9 mouse cellular contexts compared by ENCODE assay signal in genomic region chr2:134786856-134787250, GRCm38 (mm10). TPM values are rescaled to one million over a fixed set of nuclear protein-coding genes. Genes with fewer than 3 reads are reported as not detected.
DNase-seq lines count a peak whose midpoint lies in the region; ATAC-seq and TF ChIP-seq lines count a peak whose summit lies in the region.
"Had no signal": no experiment of that assay in that cellular context is flagged by ENCODE, and none has a peak within 500 bp of the region (broad histone marks: within the 10 kb centered on the region; RNA-seq: fewer than 3 reads in every experiment).

No protein-coding gene starts in this region.

- intact Hi-C loops in heart, adult 2 months (cut with DNase I), result loop anchor here (1.0 to 5.0 kb wide), 7 partner anchors 65 to 537 kb away; no protein-coding TSS in a partner anchor

- H3K27me3 ChIP-seq in heart, adult 2 months (ENCODE audit: control insufficient read depth, insufficient read depth, low read length), result no peaks in the 10 kb centered on the region
- H3K27me3 ChIP-seq in C2C12 (ENCODE audit: control insufficient read depth, insufficient read depth, insufficient read length), result no peaks in the 10 kb centered on the region
- peaks cover 7% of the 10 kb centered on the region; the same call in 1 of the 2 replicates for H3K27me3 ChIP-seq in embryonic facial prominence, embryonic 13.5 days
- peaks cover 11% of the 10 kb centered on the region; the same call in 1 of the 2 replicates for H3K27me3 ChIP-seq in limb, embryonic 12.5 days
- H3K27me3 ChIP-seq in small intestine, adult 2 months (ENCODE audit: control insufficient read depth, insufficient read depth, low read length), result no peaks in the 10 kb centered on the region

- peak overlapping the region; percentile 76 for H3ac ChIP-seq in C2C12 (ENCODE audit: control insufficient read depth, insufficient read length, low read depth)

- H3K9ac ChIP-seq in heart, adult 2 months (ENCODE audit: low read depth, low read length), result peak overlapping the region; percentile 75
- peak overlapping the region; percentile 88 for H3K9ac ChIP-seq in embryonic facial prominence, embryonic 13.5 days
- peak overlapping the region; percentile 75 for H3K9ac ChIP-seq in limb, embryonic 12.5 days (replicated peaks)

- no peak for TF ChIP-seq EP300 in heart, adult 2 months (IDR thresholded peaks at IDR 0.05; ENCODE audit: insufficient read depth, low read depth, low read length)

- peak; percentile 11 to 26 for DNase-seq in heart, adult 2 months
- DNase-seq in heart, adult 11 months, result no peak
- DNase-seq in urinary bladder, postnatal 25 days (ENCODE audit: low spot score), result no peak
- no peak for DNase-seq in thymus, postnatal 4 days

- H3K27ac ChIP-seq in heart, adult 2 months, result peak overlapping the region; percentile 91
- no peak overlapping the region for H3K27ac ChIP-seq in embryonic facial prominence, embryonic 13.5 days
- H3K27ac ChIP-seq in limb, embryonic 12.5 days, result no peak overlapping the region
- no peak overlapping the region for H3K27ac ChIP-seq in small intestine, adult 2 months (ENCODE audit: insufficient read depth, low read depth, low read length)

- no peaks in the 10 kb centered on the region for H3K9me3 ChIP-seq in embryonic facial prominence, embryonic 13.5 days
- H3K9me3 ChIP-seq in limb, embryonic 12.5 days, result no peaks in the 10 kb centered on the region

- no peaks in the 10 kb centered on the region for H3K79me3 ChIP-seq in C2C12 (ENCODE audit: low read depth)

- no peak for TF ChIP-seq POLR2A in heart, adult 2 months (IDR thresholded peaks at IDR 0.05; ENCODE audit: insufficient read depth, low read depth, low read length)
- no peak for TF ChIP-seq POLR2A in small intestine, adult 2 months (IDR thresholded peaks at IDR 0.05; ENCODE audit: low read depth, low read length)

- peak overlapping the region; percentile 87 for H3K4me2 ChIP-seq in embryonic facial prominence, embryonic 13.5 days
- H3K4me2 ChIP-seq in limb, embryonic 12.5 days, result peak overlapping the region; percentile 78

- no peaks in the 10 kb centered on the region for H3K36me3 ChIP-seq in heart, adult 2 months (ENCODE audit: control insufficient read depth, insufficient read depth, low read length)
- H3K36me3 ChIP-seq in C2C12 (ENCODE audit: control insufficient read depth, insufficient read depth), result no peaks in the 10 kb centered on the region
- H3K36me3 ChIP-seq in embryonic facial prominence, embryonic 13.5 days, result no peaks in the 10 kb centered on the region
- no peaks in the 10 kb centered on the region for H3K36me3 ChIP-seq in limb, embryonic 12.5 days
- no peaks in the 10 kb centered on the region for H3K36me3 ChIP-seq in small intestine, adult 2 months (ENCODE audit: control insufficient read depth, insufficient read depth, low read length)
- H3K36me3 ChIP-seq: G1E had no signal

- ATAC-seq in embryonic facial prominence, embryonic 13.5 days (ENCODE audit: insufficient number of reproducible peaks, insufficient read depth, low FRiP score, low TSS enrichment, low read depth), result no peak
- no peak for ATAC-seq in limb, embryonic 12.5 days (ENCODE audit: insufficient number of reproducible peaks, insufficient read depth, low FRiP score, low TSS enrichment, low read depth)

- WGBS in heart, adult 2 months, result 8% methylated on average over 6 of the region's 6 CpGs
- WGBS in embryonic facial prominence, embryonic 13.5 days, result 6% methylated on average over 6 of the region's 6 CpGs
- 8% methylated on average over 6 of the region's 6 CpGs for WGBS in limb, embryonic 12.5 days
- WGBS in small intestine, adult 2 months, result 18% methylated on average over 6 of the region's 6 CpGs

- H3K4me1 ChIP-seq in heart, adult 2 months (ENCODE audit: control insufficient read depth, insufficient read depth, low read length), result no peaks in the 10 kb centered on the region; the same call in 1 of the 2 replicates
- peaks cover 10% of the 10 kb centered on the region for H3K4me1 ChIP-seq in embryonic facial prominence, embryonic 13.5 days
- H3K4me1 ChIP-seq in limb, embryonic 12.5 days (replicated peaks), result peaks cover 9% of the 10 kb centered on the region
- no peaks in the 10 kb centered on the region; the same call in 1 of the 2 replicates for H3K4me1 ChIP-seq in small intestine, adult 2 months (ENCODE audit: control insufficient read depth, insufficient read depth, insufficient read length, low read length)

- TF ChIP-seq CTCF in heart, adult 2 months (IDR thresholded peaks at IDR 0.05), result no peak
- TF ChIP-seq CTCF in C2C12 (IDR thresholded peaks at IDR 0.05; ENCODE audit: control insufficient read depth, insufficient read depth, insufficient read length), result no peak
- no peak for TF ChIP-seq CTCF in small intestine, adult 2 months (IDR thresholded peaks at IDR 0.05; ENCODE audit: extremely low read depth, insufficient read length, insufficient replicate concordance, low read depth, low read length)

- H3K4me3 ChIP-seq in heart, adult 2 months, result peak overlapping the region; percentile 61
- H3K4me3 ChIP-seq in C2C12 (ENCODE audit: insufficient read depth, poor library complexity, severe bottlenecking), result peak overlapping the region; percentile 37
- peak overlapping the region; percentile 79 for H3K4me3 ChIP-seq in embryonic facial prominence, embryonic 13.5 days
- peak overlapping the region; percentile 74 for H3K4me3 ChIP-seq in limb, embryonic 12.5 days (replicated peaks)
- peak overlapping the region; percentile 68 for H3K4me3 ChIP-seq in small intestine, adult 2 months (ENCODE audit: low read depth, low read length)

- no peaks in the 10 kb centered on the region for H3K79me2 ChIP-seq in heart, adult 2 months (replicated peaks; ENCODE audit: control insufficient read depth, insufficient read depth, low read length)
- H3K79me2 ChIP-seq in C2C12 (ENCODE audit: control insufficient read depth, insufficient read depth), result no peaks in the 10 kb centered on the region

TF ChIP-seq in C2C12, 6 proteins besides CTCF, POLR2A, EP300 and RAD21:
- TF ChIP-seq USF1 (IDR thresholded peaks at IDR 0.05; ENCODE audit: low read depth), result no peak
- TF ChIP-seq MAX (IDR thresholded peaks at IDR 0.05), result no peak
- no peak for TF ChIP-seq MYOG (IDR thresholded peaks at IDR 0.05; ENCODE audit: control insufficient read depth, extremely low read depth, insufficient read length)
- no peak for TF ChIP-seq FOSL1 (IDR thresholded peaks at IDR 0.05; ENCODE audit: insufficient read depth, low read length, poor library complexity, severe bottlenecking)
- no peak for TF ChIP-seq MYOD1 (IDR thresholded peaks at IDR 0.05; ENCODE audit: control insufficient read depth, insufficient read length, low read depth)
- TF ChIP-seq CEBPB (IDR thresholded peaks at IDR 0.05; ENCODE audit: low read depth), result no peak

RNA-seq across cellular contexts. Expression of gene Plcb1, which starts 1.0 kb away (rescaled TPM):
- total RNA-seq in heart, adult 2 months (2021), result 1 to 10 TPM; 3.9 to 4.2 TPM
- 0.78 and 2.5 TPM in 2 replicates for polyA plus RNA-seq in heart, adult 2 months (2012; rRNA removed)
- 0.55 TPM for polyA plus RNA-seq in C2C12 (2012; fragmentation: generic; extraction: Trizol)
- polyA plus RNA-seq in embryonic facial prominence, embryonic 13.5 days (2015; fragmentation: Nextera tagmentation; extraction: Ambion mirVana), result 14.1 and 18.3 TPM in 2 replicates
- 11.1 and 11.4 TPM in 2 replicates for polyA plus RNA-seq in limb, embryonic 12.5 days (2016; fragmentation: Nextera tagmentation; extraction: Ambion mirVana)
- polyA plus RNA-seq in small intestine, adult 2 months (2012; rRNA removed), result 0.98 and 2.1 TPM in 2 replicates
- polyA plus RNA-seq: G1E had no signal

Comparison
In these comparisons a context has a peak if more than half of its experiments do, and no peak if none do; other contexts are left out.
1. DNase-seq: peak in heart, adult 2 months (2 of 2); none in heart, adult 11 months (single experiment), urinary bladder, postnatal 25 days (single experiment) and thymus, postnatal 4 days (single experiment).
2. Peak in every context shown above with its lines, with median percentiles within 50 percentile points of each other: H3K4me3 ChIP-seq and H3K9ac ChIP-seq.